Mouse (Mus musculus) kidney, adult 18-20 months (tissue): Measurements from ENCODE around the gene Trim58.

Experiments
- DNase-seq: peaks from one replicate; pipeline ENCODE4 v3.0.0; 2021

Trim58 gene

GRCm38 (mm10) chr11:58640272-58640867, at the start of gene Trim58:
Gene Trim58, plus strand, starts transcription at chr11:58640465.
- DNase-seq: peak; percentile 3

GRCm38 (mm10) chr11:58594814-58595213, 45.5 kb upstream of the Trim58 start, which contains the start of gene Olfr324:
Gene Olfr324, plus strand, starts transcription at chr11:58595114.
- no peak for DNase-seq

GRCm38 (mm10) chr11:58597837-58598236, 42.4 kb upstream of the Trim58 start:
- DNase-seq: no peak

- DNase-seq: no peak
These were observed 38.2 kb upstream of the Trim58 start for GRCm38 (mm10) chr11:58602062-58602461.

GRCm38 (mm10) chr11:58602800-58603560, 37.3 kb upstream of the Trim58 start:
- no peak for DNase-seq

- no peak for DNase-seq
These were observed 35.6 kb upstream of the Trim58 start for GRCm38 (mm10) chr11:58604688-58605087.

GRCm38 (mm10) chr11:58605228-58605627, 35.0 kb upstream of the Trim58 start:
- DNase-seq: no peak

GRCm38 (mm10) chr11:58606177-58606919, 33.9 kb upstream of the Trim58 start:
- no peak for DNase-seq

GRCm38 (mm10) chr11:58607030-58607429, 33.2 kb upstream of the Trim58 start:
- no peak for DNase-seq

- no peak for DNase-seq
These were observed 26.9 kb upstream of the Trim58 start for GRCm38 (mm10) chr11:58613359-58613758.

- peak; percentile 6 for DNase-seq
These were observed 25.7 kb upstream of the Trim58 start for GRCm38 (mm10) chr11:58614526-58614925.

- no peak for DNase-seq
These were observed 24.3 kb upstream of the Trim58 start, which contains the start of gene 2210407C18Rik for GRCm38 (mm10) chr11:58615975-58616374. Gene 2210407C18Rik, minus strand, starts transcription at chr11:58616075.

GRCm38 (mm10) chr11:58618369-58618768, 21.9 kb upstream of the Trim58 start:
- DNase-seq: no peak

GRCm38 (mm10) chr11:58618793-58619192, 21.5 kb upstream of the Trim58 start:
- DNase-seq: no peak

GRCm38 (mm10) chr11:58626146-58626545, 14.1 kb upstream of the Trim58 start:
- no peak for DNase-seq

GRCm38 (mm10) chr11:58630401-58630800, 9.9 kb upstream of the Trim58 start, which contains the start of gene Olfr323:
Gene Olfr323, minus strand, starts transcription at chr11:58630501.
- DNase-seq: no peak

GRCm38 (mm10) chr11:58634878-58635277, 5.4 kb upstream of the Trim58 start:
- DNase-seq: no peak

GRCm38 (mm10) chr11:58636376-58636977, 3.8 kb upstream of the Trim58 start:
- DNase-seq: peak; percentile 20

GRCm38 (mm10) chr11:58638176-58638701, 2.0 kb upstream of the Trim58 start:
- DNase-seq: no peak

GRCm38 (mm10) chr11:58641057-58641456, 792 bp downstream of the Trim58 start:
- DNase-seq: no peak

GRCm38 (mm10) chr11:58641638-58642358, 1.5 kb downstream of the Trim58 start:
- no peak for DNase-seq

- peak; percentile 14 for DNase-seq
These were observed 3.1 kb downstream of the Trim58 start for GRCm38 (mm10) chr11:58643350-58643749.
